Mouse (Mus musculus): ENCODE data around the gene Cdh1.
"Not testable (repeated sequence)": the region's sequence is repeated elsewhere in the genome, so short reads cannot be mapped to it uniquely, and the experiment has no call there.

Gene Cdh1

DNA sequence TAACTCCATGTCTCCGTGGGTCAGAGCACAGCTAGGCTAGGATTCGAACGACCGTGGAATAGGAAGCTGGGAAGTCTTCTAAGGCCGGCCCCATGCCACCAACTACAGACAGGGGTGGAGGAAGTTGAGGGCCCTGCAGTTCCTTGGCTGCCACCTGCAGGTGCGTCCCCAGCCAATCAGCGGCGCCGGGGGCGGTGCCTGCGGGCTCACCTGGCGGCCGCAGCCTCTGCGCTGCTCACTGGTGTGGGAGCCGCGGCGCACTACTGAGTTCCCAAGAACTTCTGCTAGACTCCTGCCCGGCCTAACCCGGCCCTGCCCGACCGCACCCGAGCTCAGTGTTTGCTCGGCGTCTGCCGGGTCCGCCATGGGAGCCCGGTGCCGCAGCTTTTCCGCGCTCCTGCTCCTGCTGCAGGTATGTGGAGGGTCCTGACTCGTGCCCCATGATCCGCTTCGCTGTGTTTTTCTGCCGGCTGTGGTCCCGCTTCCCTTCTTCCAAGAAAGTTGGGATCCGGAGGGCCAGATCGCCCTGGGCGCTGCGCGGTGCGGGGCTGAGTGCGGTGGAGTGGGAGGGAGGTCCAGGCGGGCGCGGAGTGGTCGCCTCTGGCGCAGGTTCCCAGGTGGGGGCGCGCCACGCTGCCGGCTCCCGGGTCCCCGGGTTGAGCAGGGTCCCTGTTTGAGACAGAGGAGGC, at the start of gene Cdh1:
Gene Cdh1, plus strand, starts transcription at position 221 of the 689 bp plus-strand sequence.
- no peak for DNase-seq (ENCODE audit: low spot score)

DNA sequence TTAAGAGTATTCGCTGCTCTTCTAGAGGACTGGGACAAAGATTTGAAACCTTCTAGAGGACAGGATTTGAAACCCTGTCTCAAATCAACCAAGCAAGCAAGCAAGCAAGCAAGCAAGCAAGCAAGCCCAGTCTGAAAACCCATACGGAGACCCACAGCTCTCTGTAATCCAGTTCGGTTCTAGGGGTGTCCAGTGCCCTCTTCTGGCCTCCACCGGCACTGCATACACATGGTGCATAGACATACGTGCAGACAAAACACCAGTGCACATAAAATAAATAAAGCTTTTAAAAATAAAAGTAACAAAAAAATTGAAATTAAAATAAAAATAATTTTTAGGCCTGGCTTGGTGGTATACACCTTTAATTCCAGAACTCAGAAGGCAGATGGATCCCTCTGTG, 49.1 kb upstream of the Cdh1 start:
- DNase-seq (ENCODE audit: low spot score) = no peak

DNA sequence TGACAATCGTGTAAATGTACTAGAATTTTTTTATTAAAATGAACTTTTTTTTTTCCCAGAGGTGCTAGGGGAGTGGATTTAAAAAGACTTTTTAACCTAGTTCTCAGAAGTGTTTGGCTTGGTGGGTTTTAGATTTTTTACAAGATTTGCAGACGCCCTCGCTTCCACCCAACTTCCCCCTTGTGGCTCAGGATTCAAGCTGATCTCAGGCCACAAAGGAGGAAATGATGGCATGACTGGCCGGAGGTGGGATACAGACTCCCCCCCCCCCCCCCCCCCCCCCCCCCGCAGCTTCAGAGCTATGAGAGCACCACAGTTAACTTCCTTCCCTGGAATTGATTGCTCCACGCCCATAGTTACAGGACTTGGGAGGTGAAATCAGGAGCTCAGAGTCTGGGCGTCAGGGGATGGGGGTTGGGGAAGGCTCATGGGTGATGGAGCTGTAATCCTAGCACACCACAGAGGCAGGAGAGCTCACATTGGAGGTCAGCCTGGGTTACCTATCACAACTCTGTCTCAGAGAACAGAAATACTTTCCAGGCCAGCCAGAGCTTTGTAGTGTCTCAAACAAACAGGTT, 47.0 kb upstream of the Cdh1 start:
- no peak for DNase-seq (ENCODE audit: low spot score)

DNA sequence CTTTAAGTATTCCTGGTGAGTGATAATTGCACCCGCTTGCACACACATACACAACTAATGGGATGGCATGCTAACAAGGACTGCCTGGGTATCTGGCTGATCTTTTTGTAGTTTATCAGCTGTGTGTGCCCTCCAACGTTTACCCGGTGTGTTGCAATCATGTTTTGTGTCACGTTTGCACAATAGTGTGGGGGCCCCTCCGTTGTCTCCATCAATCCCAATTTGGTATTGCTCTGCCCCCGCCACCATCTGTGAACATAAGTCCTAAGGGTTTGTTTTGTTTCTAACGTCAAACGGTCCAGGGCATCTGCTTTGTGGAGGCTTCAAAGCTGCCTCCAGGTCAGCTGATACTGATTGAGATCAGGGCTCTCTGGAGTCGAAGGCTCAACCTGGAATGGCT, 43.3 kb upstream of the Cdh1 start:
- DNase-seq (ENCODE audit: low spot score) = no peak

DNA sequence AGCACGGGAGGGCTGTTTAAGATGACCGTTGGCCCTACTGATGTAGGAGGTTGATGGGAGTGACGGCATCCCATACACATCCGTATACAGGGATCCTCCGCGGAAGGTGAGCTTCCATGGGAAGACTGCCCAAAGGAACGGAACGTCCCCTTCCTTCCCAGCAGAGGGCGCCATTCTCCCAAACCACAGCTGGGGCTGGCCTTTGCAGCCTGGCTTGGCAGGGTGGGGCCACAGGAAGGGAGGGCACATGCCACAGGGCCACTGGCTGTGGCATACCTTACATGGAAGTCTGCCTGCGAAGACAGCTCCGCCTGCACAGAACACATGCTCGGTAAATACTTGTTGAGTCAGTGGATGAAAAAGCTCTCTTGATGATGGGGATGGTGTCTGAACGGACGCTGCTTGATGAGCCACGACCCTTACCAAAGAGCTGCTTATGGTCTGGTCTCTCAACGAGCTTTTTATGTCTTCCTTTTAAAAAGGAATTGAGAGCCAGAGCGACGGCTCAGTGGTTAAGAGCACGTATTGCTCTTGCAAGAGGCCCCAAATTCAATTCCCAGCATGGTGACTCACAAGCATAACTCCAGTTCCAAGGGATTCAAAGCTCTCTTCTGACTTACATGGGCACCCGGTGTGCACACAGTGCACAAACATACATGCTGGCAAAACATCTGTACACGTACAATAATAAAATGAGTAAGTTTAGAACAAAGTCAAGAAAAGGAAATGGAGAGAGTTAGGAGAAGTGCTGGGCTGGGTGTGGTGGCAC, 41.9 kb upstream of the Cdh1 start:
- no peak for DNase-seq (ENCODE audit: low spot score)

DNA sequence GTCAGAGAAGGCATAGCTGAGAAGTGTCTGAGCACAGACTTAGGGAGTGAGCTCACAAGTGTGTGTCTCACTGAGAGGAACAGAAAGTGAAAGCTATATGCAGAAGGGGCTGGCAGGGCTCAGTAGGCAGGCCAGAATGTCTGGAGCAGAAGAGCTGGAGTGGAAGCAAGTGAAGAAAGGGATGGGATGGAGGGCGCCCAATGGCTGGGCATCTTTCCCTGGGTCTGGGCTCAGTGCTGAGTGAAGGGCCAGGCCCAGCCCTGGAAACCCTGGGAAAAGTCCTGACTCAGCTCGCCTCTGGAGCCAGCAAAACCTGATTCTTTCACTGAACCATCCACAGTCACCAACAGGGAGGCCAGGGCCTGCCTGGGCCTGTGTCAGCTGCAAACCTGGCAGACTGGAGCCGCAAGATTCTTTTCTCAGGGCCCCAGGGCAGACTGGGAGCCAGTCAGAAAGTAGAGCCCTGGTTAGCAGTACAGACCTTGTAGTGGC, 39.4 kb upstream of the Cdh1 start:
- DNase-seq (ENCODE audit: low spot score) = no peak

DNA sequence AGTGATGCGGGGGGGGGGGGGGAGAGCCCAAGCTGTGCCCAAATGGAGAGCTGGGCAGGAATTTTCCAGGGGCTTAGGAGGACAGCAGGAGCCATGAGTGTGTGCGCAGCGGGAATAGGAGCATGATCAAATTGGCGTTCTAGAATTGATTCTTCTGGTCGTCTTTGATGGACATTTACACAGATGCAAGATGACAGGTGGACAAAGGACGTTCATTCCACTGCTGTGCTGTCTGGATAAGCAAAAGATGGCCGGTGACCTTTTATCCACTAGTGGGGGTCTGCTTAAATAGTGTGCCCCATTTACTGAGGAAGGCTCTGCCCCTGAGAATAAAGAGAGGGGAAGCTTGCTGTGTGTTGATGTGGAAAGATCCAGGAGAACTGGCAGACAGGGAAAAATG, 34.1 kb upstream of the Cdh1 start:
- no peak for DNase-seq (ENCODE audit: low spot score)

DNA sequence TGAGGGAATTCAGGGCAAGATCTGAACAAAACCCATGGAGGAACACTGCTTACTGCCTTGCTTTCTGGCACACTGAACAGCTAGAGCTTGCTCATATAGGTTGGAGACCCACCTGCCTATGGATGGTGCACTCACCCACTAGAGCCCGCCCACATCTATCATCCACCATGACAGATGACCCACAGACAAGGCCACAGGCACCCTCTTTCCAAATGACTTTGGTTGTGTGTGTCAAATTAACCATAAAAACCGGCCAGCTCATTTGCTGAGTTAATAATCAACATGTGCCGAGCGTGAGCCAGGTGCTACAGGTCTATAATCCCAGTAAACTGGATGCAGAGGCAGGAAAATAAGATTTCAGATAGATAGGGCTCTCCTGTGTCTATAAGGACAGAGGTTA, 32.8 kb upstream of the Cdh1 start:
- no peak for DNase-seq (ENCODE audit: low spot score)

DNA sequence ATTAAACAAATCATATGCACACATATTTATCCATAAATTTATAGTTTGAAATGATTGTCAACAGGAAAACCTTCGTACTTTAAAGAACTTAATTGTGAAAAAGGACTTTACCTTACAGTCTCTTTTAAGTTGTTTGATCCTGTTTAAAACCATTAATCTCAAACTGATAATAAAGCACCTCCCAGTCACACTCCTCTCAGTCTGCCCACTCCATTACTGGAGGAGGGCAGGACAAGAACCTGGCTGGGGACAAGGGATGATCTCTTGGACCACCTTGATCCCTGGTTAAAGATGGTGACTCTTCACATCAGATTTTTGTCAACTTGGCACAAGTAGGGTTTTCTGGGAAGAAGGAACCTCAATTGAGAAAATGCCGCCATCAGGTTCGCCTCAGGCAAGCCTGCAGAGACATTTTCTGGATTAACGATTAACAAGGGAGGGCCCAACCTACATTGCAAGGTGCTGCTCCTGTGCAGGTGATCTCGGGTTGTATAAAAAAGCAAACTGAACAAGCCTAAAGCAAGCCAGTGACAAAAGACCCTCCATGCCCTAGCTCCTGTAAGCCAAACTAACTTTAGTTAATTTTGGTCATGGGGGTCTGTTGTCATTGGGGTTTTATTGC, 31.5 kb upstream of the Cdh1 start:
- DNase-seq (ENCODE audit: low spot score) = no peak

DNA sequence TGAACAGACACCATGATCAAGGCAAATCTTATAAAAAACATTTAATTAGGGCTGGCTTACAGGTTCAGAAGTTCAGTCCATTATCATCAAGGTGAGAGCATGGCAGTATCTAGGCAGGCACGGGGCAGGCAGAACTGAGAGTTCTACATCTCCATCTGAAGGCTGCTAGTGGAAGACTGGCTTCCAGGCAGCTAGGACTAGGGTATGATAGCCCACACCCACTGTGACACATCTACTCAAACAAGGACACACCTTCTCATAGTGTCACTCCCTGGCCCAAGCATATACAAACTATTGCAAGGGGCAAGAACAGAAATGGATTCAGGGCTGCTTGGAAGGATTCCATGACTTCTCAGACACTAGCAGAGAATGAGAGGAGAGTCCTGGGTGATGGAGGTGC, 31.0 kb upstream of the Cdh1 start:
- DNase-seq (ENCODE audit: low spot score) = not testable (repeated sequence)

DNA sequence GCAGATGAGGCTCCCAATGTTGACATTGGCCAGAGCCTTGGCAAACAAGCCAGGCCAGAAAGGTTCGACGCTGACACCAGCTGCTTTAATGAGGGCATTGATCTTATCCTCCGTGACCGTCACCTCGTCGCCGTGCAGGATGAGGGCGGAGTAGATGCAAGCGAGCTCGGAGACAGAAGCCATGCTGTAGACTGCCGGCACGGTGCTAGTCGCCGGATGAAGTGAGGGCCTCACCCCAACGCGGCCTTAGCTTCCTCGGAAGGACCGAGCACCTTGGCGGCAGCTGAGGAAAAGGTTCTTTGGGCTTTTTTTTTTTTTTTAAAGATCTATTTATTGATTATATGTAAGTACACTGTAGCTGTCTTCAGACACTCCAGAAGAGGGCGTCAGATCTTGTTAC, 30.0 kb upstream of the Cdh1 start, which contains the start of gene Gm10073:
Gene Gm10073, minus strand, starts transcription at position 294 of the 400 bp plus-strand sequence.
- not testable (repeated sequence) for DNase-seq (ENCODE audit: low spot score)

DNA sequence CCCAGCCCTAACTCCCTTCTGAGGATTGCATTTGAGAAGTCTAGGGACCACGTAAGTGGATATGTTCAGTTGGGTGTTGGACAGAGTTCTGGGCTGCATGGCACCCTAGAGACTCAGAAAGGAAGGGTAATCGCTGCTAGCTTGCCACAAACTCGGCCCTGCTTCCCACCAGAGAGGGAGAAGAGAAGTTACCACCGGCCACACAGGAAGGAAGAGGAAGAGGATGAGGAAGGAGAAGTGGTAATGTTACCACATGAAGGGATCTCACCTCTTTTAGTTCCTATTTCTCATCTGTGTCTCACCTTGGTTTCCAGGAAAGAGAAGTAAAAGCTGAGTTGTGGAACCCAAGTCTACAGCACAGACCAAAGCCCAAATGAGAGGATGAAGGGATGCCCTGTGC, 28.9 kb upstream of the Cdh1 start:
- no peak for DNase-seq (ENCODE audit: low spot score)

DNA sequence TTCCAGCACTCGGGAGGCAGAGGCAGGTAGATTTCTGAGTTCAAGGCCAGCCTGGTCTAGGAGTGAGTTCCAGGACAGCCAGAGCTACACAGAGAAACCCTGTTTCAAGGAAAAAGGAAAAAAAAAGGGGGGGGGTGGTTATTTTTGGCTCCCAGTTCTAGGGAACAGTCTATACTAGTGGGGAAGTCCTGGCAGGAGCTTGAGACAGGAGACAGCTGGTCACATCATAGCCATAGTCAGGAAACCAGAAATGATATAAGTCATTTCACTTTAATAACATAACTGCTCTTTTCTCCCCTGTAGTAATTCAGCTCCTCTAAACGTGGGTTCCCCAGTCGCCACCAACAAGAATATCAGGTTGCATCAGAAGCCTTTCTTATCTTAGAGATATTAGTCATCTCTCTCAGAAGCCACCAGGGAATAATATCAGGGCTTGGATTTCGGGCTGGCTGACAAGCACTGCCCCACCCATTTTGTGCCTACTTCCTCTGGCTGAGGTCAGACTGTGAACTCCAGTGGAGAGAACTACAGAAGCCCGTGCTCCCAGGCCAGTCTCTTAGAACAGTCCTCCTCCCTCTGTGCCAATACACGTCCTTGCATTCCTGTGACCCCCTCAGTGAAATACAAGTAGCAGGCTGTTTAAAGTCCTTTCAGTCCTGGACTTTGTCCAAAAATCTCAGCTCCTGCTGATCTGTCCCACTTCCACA, 26.1 kb upstream of the Cdh1 start:
- no peak for DNase-seq (ENCODE audit: low spot score)

DNA sequence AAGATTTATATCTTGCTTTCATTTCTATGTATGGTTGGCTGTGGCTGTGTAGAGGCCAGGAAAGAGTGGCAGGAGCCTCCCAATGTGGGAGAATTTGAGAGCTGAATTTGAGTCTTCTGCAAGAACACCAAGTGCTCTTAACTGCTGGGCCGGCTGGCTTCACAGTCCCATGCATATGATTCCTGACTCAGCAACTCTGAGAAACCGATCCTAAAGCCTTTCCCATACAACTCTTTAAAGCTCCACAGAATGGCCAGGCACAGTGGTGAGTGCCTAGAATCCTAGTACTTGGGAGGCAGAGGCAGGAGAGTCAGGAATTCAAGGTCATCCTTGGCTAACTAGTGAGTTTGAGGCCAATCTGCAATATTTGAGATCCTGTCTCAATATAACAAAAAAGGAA, 23.6 kb upstream of the Cdh1 start:
- DNase-seq (ENCODE audit: low spot score) = no peak

DNA sequence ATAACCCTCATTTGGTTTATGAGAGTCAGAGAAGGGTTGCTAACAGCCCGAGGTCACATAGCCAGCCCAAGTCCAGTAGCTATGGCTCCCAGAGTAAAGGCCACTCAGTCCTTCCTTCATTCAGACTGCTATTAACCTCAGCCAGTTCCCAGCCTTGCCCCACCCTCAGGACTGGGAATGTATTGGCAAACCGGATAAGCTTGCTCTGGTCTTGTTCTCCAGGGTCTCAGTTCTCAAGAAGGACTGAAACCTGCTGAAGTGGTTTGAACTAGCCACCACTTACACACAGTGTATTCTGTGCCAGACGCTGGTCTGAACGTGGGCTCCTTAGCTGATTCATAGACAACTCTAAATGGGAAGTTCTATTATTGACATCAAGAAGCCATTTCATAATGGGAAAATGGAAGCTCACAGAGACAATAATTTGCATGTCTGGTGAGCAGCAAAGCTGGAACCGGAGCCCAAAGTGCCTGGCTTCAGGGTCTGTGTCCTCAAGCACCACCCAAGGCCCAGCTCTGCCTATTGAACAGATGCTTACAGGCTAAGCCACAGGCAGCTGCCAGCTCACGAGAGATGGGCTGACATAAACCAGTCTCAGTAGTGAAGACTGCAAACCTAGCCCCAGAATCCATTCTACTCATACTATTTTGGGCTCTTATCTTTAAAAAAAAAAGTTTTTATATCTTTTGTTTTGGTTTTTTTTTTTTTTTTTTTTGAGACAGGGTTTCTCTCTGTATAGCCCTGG, 21.6 kb upstream of the Cdh1 start:
- no peak for DNase-seq (ENCODE audit: low spot score)

DNA sequence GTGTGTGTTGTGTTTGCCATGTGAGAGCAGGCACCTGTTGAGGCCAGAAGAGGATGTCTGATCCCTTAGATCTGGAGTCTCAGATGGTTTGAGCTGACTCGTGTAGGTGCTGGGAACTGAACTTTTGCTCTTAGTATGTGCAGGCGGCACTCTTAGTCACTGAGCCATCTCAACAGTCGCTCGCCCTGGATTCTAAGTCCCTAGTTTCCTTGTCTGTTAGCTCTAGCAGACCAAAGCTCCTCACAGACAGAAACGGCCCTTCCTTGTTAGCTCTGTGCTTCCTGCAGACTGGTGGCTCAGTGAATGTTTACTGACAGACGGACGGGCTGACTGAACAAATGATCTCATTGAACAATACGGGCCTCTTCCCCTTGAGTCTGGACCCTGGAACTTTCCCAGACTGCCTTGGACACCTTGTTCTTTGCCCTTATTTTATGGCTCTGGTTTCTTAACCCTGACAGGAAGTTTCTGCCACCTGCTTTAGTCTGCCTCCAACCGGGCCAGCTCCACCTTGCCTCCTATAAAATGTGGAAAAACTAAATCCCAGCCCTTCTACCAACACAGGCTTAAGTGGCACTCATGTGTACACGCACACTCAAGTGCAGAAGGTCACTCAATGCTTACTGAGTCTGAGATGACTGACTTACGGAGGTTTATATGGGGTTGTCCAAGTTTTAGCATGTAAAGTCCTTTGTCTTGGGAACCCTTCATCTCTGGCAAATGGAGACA, 18.0 kb upstream of the Cdh1 start:
- DNase-seq (ENCODE audit: low spot score) = no peak

DNA sequence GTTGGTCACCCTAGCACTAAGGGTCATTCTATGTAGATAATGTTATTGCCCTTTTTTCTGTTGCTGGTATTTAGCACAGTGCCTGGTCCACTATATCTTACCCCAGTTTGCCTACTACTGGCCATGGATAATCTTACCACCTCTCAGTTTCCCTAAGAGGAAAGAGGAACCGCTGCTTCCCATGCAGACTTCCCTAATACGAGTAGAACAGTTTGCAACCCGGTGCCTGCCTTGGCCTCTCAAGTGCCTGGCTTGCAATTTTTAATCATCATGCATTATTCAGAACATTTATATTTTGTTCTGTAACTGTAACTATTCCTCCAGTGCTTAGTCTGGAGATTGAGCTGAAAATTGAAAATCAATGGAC, 17.5 kb upstream of the Cdh1 start:
- no peak for DNase-seq (ENCODE audit: low spot score)

DNA sequence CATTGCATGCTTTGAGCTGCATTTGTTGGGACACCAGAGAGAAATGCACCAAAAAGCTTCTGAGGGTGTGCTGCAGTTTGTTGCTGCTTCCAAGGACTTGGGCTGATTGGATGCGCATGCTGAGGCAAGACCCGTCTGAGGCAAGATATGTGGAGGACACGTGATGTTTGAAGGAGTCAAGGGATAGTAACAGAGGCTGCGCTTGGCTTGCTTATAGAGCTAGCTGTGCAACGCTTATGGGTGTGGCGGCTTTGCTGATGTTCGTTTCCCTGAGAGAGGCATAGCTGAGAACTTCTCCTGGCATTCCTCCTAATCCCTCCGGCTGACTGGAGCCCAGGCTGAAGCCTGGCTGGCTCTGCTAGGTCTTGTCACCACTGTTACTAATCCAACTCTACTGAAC, 16.3 kb upstream of the Cdh1 start:
- DNase-seq (ENCODE audit: low spot score) = no peak

DNA sequence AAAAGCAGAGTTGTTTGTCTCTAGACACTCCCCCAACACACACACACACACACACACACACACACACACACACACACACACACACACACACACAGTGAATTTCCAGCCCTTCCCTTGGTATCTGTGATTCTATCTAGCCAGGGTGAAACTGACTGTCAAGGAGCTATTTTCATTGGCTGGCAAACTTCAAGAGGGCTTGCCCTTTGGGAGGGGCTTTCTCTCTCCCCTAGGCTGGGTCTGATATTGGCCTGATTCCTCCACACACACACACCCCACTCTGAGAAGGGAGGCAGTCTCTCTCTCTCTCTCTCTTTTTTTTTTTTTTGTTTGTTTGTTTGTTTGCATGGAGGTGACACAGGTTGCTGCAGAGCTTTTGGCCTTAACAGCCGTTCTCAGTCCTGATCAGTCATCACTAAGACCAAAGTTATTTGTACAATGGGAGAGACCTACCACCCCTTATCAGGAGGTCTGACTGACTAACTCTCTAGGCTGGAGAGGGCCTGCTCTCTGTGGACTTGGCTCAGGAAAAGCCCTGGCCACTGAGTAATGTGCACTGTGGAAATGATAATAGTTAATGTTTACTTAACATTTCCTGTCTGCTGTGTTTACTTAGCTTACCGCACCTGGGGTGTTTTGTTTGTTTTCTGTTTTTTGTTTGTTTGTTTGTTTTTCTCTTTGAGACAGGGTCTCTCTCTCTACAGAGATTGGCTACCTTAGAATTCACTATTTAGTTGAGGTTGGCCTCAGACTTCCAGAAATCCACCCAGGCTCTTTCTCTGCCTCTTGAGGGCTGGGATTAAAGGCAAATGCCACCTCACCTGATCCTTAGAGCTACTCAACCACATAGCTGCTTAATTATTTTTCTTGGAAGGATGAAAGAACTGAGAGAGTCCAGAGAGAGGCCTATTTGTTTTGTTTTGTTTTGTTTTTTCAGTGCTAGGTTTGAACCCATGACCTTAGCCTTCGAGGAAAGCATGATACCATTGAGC, 14.4 kb upstream of the Cdh1 start:
- no peak for DNase-seq (ENCODE audit: low spot score)

DNA sequence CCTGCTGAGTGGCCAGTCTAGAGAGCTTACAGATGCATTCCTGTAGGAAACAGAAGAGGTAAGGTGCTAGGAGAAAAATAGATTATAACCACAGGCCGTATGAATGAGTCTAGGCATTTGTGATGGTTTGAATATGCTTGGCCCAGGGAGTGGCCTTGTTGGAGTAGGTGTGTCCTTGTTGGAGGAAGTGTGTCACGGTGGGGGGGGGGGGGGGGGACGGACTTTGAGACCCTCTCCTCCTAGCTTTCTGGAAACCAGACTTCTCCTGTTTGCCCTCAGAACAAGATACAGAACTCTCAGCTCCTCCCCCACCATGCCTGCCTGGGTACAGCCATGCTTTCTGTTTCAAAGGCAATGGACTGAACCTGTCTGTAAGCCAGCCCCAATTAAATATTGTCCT, 10.7 kb upstream of the Cdh1 start:
- DNase-seq (ENCODE audit: low spot score) = no peak
